Mouse (Mus musculus): ENCODE results near the gene Mnat1. TPM values are rescaled to one million over a fixed set of nuclear protein-coding genes. Genes with fewer than 3 reads are reported as not detected.
"Not testable (repeated sequence)": the region's sequence is repeated elsewhere in the genome, so short reads cannot be mapped to it uniquely, and the experiment has no call there.

The Mnat1 gene
- polyA plus RNA-seq, 1 experiment from 2014 or later, result 15.2 TPM

- ATAC-seq, result no peak
- no peak for TF ChIP-seq CTCF (IDR thresholded peaks at IDR 0.05; ENCODE audit: low read depth)
- Histone ChIP-seq H3K4me2 (replicated peaks; ENCODE audit: low read depth) (no peak overlapping the region), H3K27ac (ENCODE audit: low read depth, low read length) (no peak overlapping the region), H3K9me3 (ENCODE audit: control insufficient read depth) (no peaks in the 10 kb centered on the region), H3K36me3 (ENCODE audit: control insufficient read depth, insufficient read depth) (no peaks in the 10 kb centered on the region), H3K4me1 (replicated peaks; ENCODE audit: control insufficient read depth, insufficient read depth, low read length) (no peaks in the 10 kb centered on the region), H3K27me3 (replicated peaks; ENCODE audit: control insufficient read depth, insufficient read depth, low read length) (no peaks in the 10 kb centered on the region), H3K4me3 (ENCODE audit: low read depth, low read length) (no peak overlapping the region), H3K9ac (ENCODE audit: low read depth, low read length) (no peak overlapping the region)
- WGBS, result 64% methylated on average over 5 of the region's 5 CpGs
Observed at GRCm38 (mm10) chr12:73088911-73089310, 34.6 kb upstream of the Mnat1 start.

- H3K9ac ChIP-seq (ENCODE audit: low read depth, low read length), result no peak overlapping the region
- H3K4me1 ChIP-seq (replicated peaks; ENCODE audit: control insufficient read depth, insufficient read depth, low read length), result no peaks in the 10 kb centered on the region
- H3K9me3 ChIP-seq (ENCODE audit: control insufficient read depth), result no peaks in the 10 kb centered on the region
- no peaks in the 10 kb centered on the region for H3K27me3 ChIP-seq (replicated peaks; ENCODE audit: control insufficient read depth, insufficient read depth, low read length)
- no peak overlapping the region for H3K4me2 ChIP-seq (replicated peaks; ENCODE audit: low read depth)
- no peak for TF ChIP-seq CTCF (IDR thresholded peaks at IDR 0.05; ENCODE audit: low read depth)
- H3K27ac ChIP-seq (ENCODE audit: low read depth, low read length), result no peak overlapping the region
- no peak overlapping the region for H3K4me3 ChIP-seq (ENCODE audit: low read depth, low read length)
- no peaks in the 10 kb centered on the region for H3K36me3 ChIP-seq (ENCODE audit: control insufficient read depth, insufficient read depth)
- WGBS, result 51% methylated on average over 7 of the region's 7 CpGs
- no peak for ATAC-seq
Observed at GRCm38 (mm10) chr12:73090672-73091335, 32.7 kb upstream of the Mnat1 start.

GRCm38 (mm10) chr12:73094189-73094588, 29.3 kb upstream of the Mnat1 start:
- no peak overlapping the region for H3K4me3 ChIP-seq (ENCODE audit: low read depth, low read length)
- H3K27ac ChIP-seq (ENCODE audit: low read depth, low read length), result no peak overlapping the region
- no peaks in the 10 kb centered on the region for H3K27me3 ChIP-seq (replicated peaks; ENCODE audit: control insufficient read depth, insufficient read depth, low read length)
- ATAC-seq, result no peak
- WGBS, result 64% methylated on average over 2 of the region's 2 CpGs
- no peaks in the 10 kb centered on the region for H3K4me1 ChIP-seq (replicated peaks; ENCODE audit: control insufficient read depth, insufficient read depth, low read length)
- TF ChIP-seq CTCF (IDR thresholded peaks at IDR 0.05; ENCODE audit: low read depth), result no peak
- no peak overlapping the region for H3K4me2 ChIP-seq (replicated peaks; ENCODE audit: low read depth)
- no peak overlapping the region for H3K9ac ChIP-seq (ENCODE audit: low read depth, low read length)
- H3K9me3 ChIP-seq (ENCODE audit: control insufficient read depth), result no peaks in the 10 kb centered on the region
- no peaks in the 10 kb centered on the region for H3K36me3 ChIP-seq (ENCODE audit: control insufficient read depth, insufficient read depth)

GRCm38 (mm10) chr12:73094605-73095004, 28.9 kb upstream of the Mnat1 start:
- Histone ChIP-seq H3K4me2 (replicated peaks; ENCODE audit: low read depth) (no peak overlapping the region), H3K9me3 (ENCODE audit: control insufficient read depth) (no peaks in the 10 kb centered on the region), H3K4me3 (ENCODE audit: low read depth, low read length) (no peak overlapping the region), H3K27me3 (replicated peaks; ENCODE audit: control insufficient read depth, insufficient read depth, low read length) (no peaks in the 10 kb centered on the region), H3K4me1 (replicated peaks; ENCODE audit: control insufficient read depth, insufficient read depth, low read length) (no peaks in the 10 kb centered on the region), H3K36me3 (ENCODE audit: control insufficient read depth, insufficient read depth) (no peaks in the 10 kb centered on the region), H3K27ac (ENCODE audit: low read depth, low read length) (no peak overlapping the region), H3K9ac (ENCODE audit: low read depth, low read length) (no peak overlapping the region)
- no peak for ATAC-seq
- 28% methylated on average over 2 of the region's 2 CpGs for WGBS
- no peak for TF ChIP-seq CTCF (IDR thresholded peaks at IDR 0.05; ENCODE audit: low read depth)

DNA sequence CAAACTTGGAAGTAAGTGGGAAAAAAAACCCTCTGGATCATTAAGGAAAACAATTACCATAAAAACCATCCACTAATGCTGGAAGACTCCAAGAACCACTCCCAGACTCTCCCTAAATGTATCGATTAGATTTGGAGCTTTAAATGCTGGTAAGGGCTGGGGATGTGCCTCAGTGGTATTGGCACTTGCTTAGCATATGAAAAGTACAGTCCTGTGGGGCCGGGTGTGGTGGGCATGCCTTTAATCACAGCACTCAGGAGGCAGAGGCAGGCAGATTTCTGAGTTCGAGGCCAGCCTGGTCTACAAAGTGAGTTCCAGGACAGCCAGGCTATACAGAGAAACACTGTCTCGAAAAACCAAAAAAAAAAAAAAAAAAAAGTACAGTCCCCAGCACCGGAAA, 27.3 kb upstream of the Mnat1 start:
- H3K4me2 ChIP-seq (replicated peaks; ENCODE audit: low read depth); ATAC-seq; H3K4me3 ChIP-seq (ENCODE audit: low read depth, low read length); H3K4me1 ChIP-seq (replicated peaks; ENCODE audit: control insufficient read depth, insufficient read depth, low read length); H3K9ac ChIP-seq (ENCODE audit: low read depth, low read length); H3K9me3 ChIP-seq (ENCODE audit: control insufficient read depth); H3K36me3 ChIP-seq (ENCODE audit: control insufficient read depth, insufficient read depth); H3K27me3 ChIP-seq (replicated peaks; ENCODE audit: control insufficient read depth, insufficient read depth, low read length); H3K27ac ChIP-seq (ENCODE audit: low read depth, low read length): not testable (repeated sequence)
- 86% methylated on average over 5 of the region's 5 CpGs for WGBS

GRCm38 (mm10) chr12:73098593-73098992, 24.9 kb upstream of the Mnat1 start:
- WGBS, result 80% methylated on average over 4 of the region's 4 CpGs
- no peaks in the 10 kb centered on the region for H3K9me3 ChIP-seq (ENCODE audit: control insufficient read depth)
- no peak overlapping the region for H3K4me3 ChIP-seq (ENCODE audit: low read depth, low read length)
- no peaks in the 10 kb centered on the region for H3K27me3 ChIP-seq (replicated peaks; ENCODE audit: control insufficient read depth, insufficient read depth, low read length)
- H3K27ac ChIP-seq (ENCODE audit: low read depth, low read length), result no peak overlapping the region
- H3K36me3 ChIP-seq (ENCODE audit: control insufficient read depth, insufficient read depth), result no peaks in the 10 kb centered on the region
- H3K9ac ChIP-seq (ENCODE audit: low read depth, low read length), result no peak overlapping the region
- H3K4me1 ChIP-seq (replicated peaks; ENCODE audit: control insufficient read depth, insufficient read depth, low read length), result no peaks in the 10 kb centered on the region
- no peak for TF ChIP-seq CTCF (IDR thresholded peaks at IDR 0.05; ENCODE audit: low read depth)
- ATAC-seq, result no peak
- no peak overlapping the region for H3K4me2 ChIP-seq (replicated peaks; ENCODE audit: low read depth)

DNA sequence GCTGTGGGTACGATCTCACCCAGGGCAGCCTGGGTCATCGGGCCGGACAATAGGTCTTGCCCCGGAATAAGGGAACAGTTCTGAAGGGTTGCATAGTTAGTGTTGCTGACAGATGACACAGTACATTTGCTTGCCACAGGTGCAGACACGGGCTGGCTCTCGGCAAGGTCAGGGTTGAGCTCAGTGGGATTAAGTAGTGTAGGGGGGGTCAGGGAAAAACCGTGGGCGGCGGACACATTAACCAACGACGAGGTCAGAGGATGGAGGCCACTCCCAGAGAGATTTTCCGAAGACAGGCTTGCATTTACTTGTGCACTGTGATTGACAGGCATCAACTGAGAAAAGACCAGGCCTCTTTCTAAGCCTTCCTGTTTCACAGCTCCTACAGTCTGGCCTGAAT, 19.8 kb upstream of the Mnat1 start:
- no peak for TF ChIP-seq CTCF (IDR thresholded peaks at IDR 0.05; ENCODE audit: low read depth)
- Histone ChIP-seq H3K27ac (ENCODE audit: low read depth, low read length) (no peak overlapping the region), H3K4me1 (replicated peaks; ENCODE audit: control insufficient read depth, insufficient read depth, low read length) (no peaks in the 10 kb centered on the region), H3K9me3 (ENCODE audit: control insufficient read depth) (no peaks in the 10 kb centered on the region), H3K9ac (ENCODE audit: low read depth, low read length) (no peak overlapping the region), H3K4me2 (replicated peaks; ENCODE audit: low read depth) (no peak overlapping the region), H3K4me3 (ENCODE audit: low read depth, low read length) (no peak overlapping the region), H3K27me3 (replicated peaks; ENCODE audit: control insufficient read depth, insufficient read depth, low read length) (no peaks in the 10 kb centered on the region), H3K36me3 (ENCODE audit: control insufficient read depth, insufficient read depth) (no peaks in the 10 kb centered on the region)
- no peak for ATAC-seq
- 92% methylated on average over 12 of the region's 12 CpGs for WGBS

All from intestine, postnatal 0 days (tissue).